Mouse (Mus musculus) kidney, adult 2 months (tissue): ENCODE measurements at regions not wholly inside any gene's neighbourhood (a gene's known extent, or its start where the extent isn't known, plus 50 kb on each side); places are given as distances from the start of the nearest gene placed in this dataset.
A peak's percentile ranks its signal among the peaks of the same experiment; 100 is the strongest.

ENCODE experiments used
- DNase-seq: peaks from one replicate; pipeline ENCODE4 v3.0.0; 2021
- H3K27ac ChIP-seq: fragments of 200-500 bp; 2 replicates; pipeline ENCODE4 v1.5.1; 2012; ENCODE audit warnings: low read depth, low read length, control low read depth, inconsistent platforms; ENCODE audit not compliant: insufficient read depth
- H3K27me3 ChIP-seq: fragments of 200-500 bp; replicated peaks from 2 replicates; pipeline ENCODE4 v1.6.1; 2012; ENCODE audit warnings: mild to moderate bottlenecking, moderate library complexity, low read length, inconsistent platforms; ENCODE audit not compliant: control insufficient read depth, insufficient read depth
- H3K36me3 ChIP-seq: fragments of 200-500 bp; 2 replicates; pipeline ENCODE4 v1.6.1; 2012; ENCODE audit warnings: mild to moderate bottlenecking, moderate library complexity, low read length, inconsistent platforms; ENCODE audit not compliant: control insufficient read depth, insufficient read depth
- H3K4me1 ChIP-seq: fragments of 200-500 bp; 2 replicates; pipeline ENCODE4 v1.6.1; 2011; ENCODE audit warnings: low read length; ENCODE audit not compliant: control insufficient read depth, insufficient read depth
- H3K4me3 ChIP-seq: fragments of 200-500 bp; 2 replicates; pipeline ENCODE4 v1.5.1; 2011; ENCODE audit warnings: mild to moderate bottlenecking, low read depth, low read length, control low read depth; ENCODE audit not compliant: insufficient read depth
- CTCF ChIP-seq: fragments of 200-500 bp; conservative IDR thresholded peaks from 2 replicates; pipeline ENCODE4 v1.5.1; 2011; ENCODE audit warnings: low read depth, mild to moderate bottlenecking, control low read depth, low read length, moderate library complexity, mixed read lengths; ENCODE audit not compliant: insufficient read depth, insufficient read length
- POLR2A ChIP-seq: fragments of 200-500 bp; IDR thresholded peaks from one replicate; pipeline ENCODE4 v1.6.1; 2011; ENCODE audit warnings: low read depth, low read length, control low read depth
- WGBS: fragments of 180-500 bp; shearing (Covaris S2); methylation state at CpG from one replicate; pipeline ENCODE4 v1.1.7; 2018; 5-methylcytosine and 5-hydroxymethylcytosine counted together

GRCm38 (mm10) chr10:67819534-67819933, 92.9 kb downstream of the Zfp365 start:
- Histone ChIP-seq H3K4me1 (no peaks in the 10 kb centered on the region), H3K36me3 (no peaks in the 10 kb centered on the region), H3K4me3 (no peak overlapping the region), H3K27ac (no peak overlapping the region), H3K27me3 (no peaks in the 10 kb centered on the region; the same call in 1 of the 2 replicates)
- TF ChIP-seq CTCF (no peak), POLR2A (no peak)
- DNase-seq = no peak
- WGBS = 84% methylated on average over 8 of the region's 8 CpGs

- 74% methylated on average over 4 of the region's 4 CpGs for WGBS
These were observed 98.6 kb downstream of the Zfp365 start for GRCm38 (mm10) chr10:67813901-67814300.

GRCm38 (mm10) chr10:67805131-67805530, 107.3 kb downstream of the Zfp365 start:
- peak; percentile 20 for DNase-seq
- no peaks in the 10 kb centered on the region for H3K36me3 ChIP-seq
- H3K27ac ChIP-seq = no peak overlapping the region
- peak; percentile 26; the same call in 1 of the 2 replicates for TF ChIP-seq CTCF
- TF ChIP-seq POLR2A = no peak
- no peaks in the 10 kb centered on the region for H3K4me1 ChIP-seq
- H3K4me3 ChIP-seq = no peak overlapping the region
- H3K27me3 ChIP-seq = no peaks in the 10 kb centered on the region; the same call in 1 of the 2 replicates
- 15% methylated on average over 4 of the region's 4 CpGs for WGBS

More at GRCm38 (mm10) chr10:67813901-67814300, 98.6 kb downstream of the Zfp365 start:
- Histone ChIP-seq H3K4me3 (no peak overlapping the region), H3K27ac (no peak overlapping the region), H3K27me3 (no peaks in the 10 kb centered on the region; the same call in 1 of the 2 replicates), H3K4me1 (no peaks in the 10 kb centered on the region), H3K36me3 (no peaks in the 10 kb centered on the region)
- TF ChIP-seq CTCF = no peak
- no peak for TF ChIP-seq POLR2A
- DNase-seq = no peak

GRCm38 (mm10) chr10:67804637-67805036, 107.8 kb downstream of the Zfp365 start:
- Histone ChIP-seq H3K27me3 (no peaks in the 10 kb centered on the region; the same call in 1 of the 2 replicates), H3K27ac (no peak overlapping the region), H3K36me3 (no peaks in the 10 kb centered on the region), H3K4me3 (no peak overlapping the region), H3K4me1 (no peaks in the 10 kb centered on the region)
- WGBS = 50% methylated on average over 12 of the region's 12 CpGs
- no peak for TF ChIP-seq CTCF
- no peak for TF ChIP-seq POLR2A
- no peak for DNase-seq

- TF ChIP-seq POLR2A (no peak), CTCF (no peak)
- Histone ChIP-seq H3K4me1 (no peaks in the 10 kb centered on the region), H3K27me3 (no peaks in the 10 kb centered on the region), H3K36me3 (no peaks in the 10 kb centered on the region), H3K4me3 (no peak overlapping the region), H3K27ac (no peak overlapping the region)
- 92% methylated on average over 8 of the region's 8 CpGs for WGBS
- DNase-seq = no peak
These were observed 110.3 kb downstream of the Zfp365 start for GRCm38 (mm10) chr10:67802156-67802555.

GRCm38 (mm10) chr10:67801619-67802018, 110.8 kb downstream of the Zfp365 start:
- Histone ChIP-seq H3K4me1 (no peaks in the 10 kb centered on the region), H3K27ac (no peak overlapping the region), H3K27me3 (no peaks in the 10 kb centered on the region), H3K36me3 (no peaks in the 10 kb centered on the region), H3K4me3 (no peak overlapping the region)
- TF ChIP-seq CTCF (no peak), POLR2A (no peak)
- WGBS = 100% methylated on average over 1 of the region's 1 CpGs
- DNase-seq = no peak

- H3K27me3 ChIP-seq = no peaks in the 10 kb centered on the region
- no peak for TF ChIP-seq POLR2A
- no peak for TF ChIP-seq CTCF
- no peak for DNase-seq
- no peaks in the 10 kb centered on the region for H3K4me1 ChIP-seq
- no peak overlapping the region for H3K27ac ChIP-seq
- H3K36me3 ChIP-seq = no peaks in the 10 kb centered on the region
- 79% methylated on average over 10 of the region's 10 CpGs for WGBS
- H3K4me3 ChIP-seq = no peak overlapping the region
These were observed 113.5 kb downstream of the Zfp365 start for GRCm38 (mm10) chr10:67798991-67799390.
